Mouse (Mus musculus): ENCODE measurements around the gene Vmn1r126. TPM values are rescaled to one million over a fixed set of nuclear protein-coding genes. Genes with fewer than 3 reads are reported as not detected.
"Not testable (repeated sequence)": the region's sequence is repeated elsewhere in the genome, so short reads cannot be mapped to it uniquely, and the experiment has no call there.

The Vmn1r126 gene
- not detected for total RNA-seq (2021)
- long read RNA-seq, experiment 1: 0 reads
- long read RNA-seq, experiment 2: 0 reads

- not testable (repeated sequence) for DNase-seq
These were observed at the start of gene Vmn1r126 for GRCm38 (mm10) chr7:21301367-21301766. Gene Vmn1r126 (minus strand): TSS chr7:21301467.

GRCm38 (mm10) chr7:21349073-21349472, 47.8 kb upstream of the Vmn1r126 start, which contains the start of gene Vmn1r128:
Gene Vmn1r128 (plus strand): TSS chr7:21349373.
- not testable (repeated sequence) for DNase-seq

GRCm38 (mm10) chr7:21319761-21320160, 18.5 kb upstream of the Vmn1r126 start, which contains the start of gene Vmn1r127:
Gene Vmn1r127 (minus strand): TSS chr7:21319861.
- DNase-seq: not testable (repeated sequence)

- not testable (repeated sequence) for DNase-seq
These were observed 29.4 kb downstream of the Vmn1r126 start, which contains the start of gene Vmn1r125 for GRCm38 (mm10) chr7:21271879-21272278. Gene Vmn1r125 (plus strand): TSS chr7:21272179.

GRCm38 (mm10) chr7:21260517-21260916, 40.8 kb downstream of the Vmn1r126 start, which contains the start of gene Vmn1r124:
Gene Vmn1r124 (minus strand): TSS chr7:21260617.
- not testable (repeated sequence) for DNase-seq

Other genes with a start within 250 kb of the Vmn1r126 start
- not detected for gene Vmn1r120, start 247.7 kb downstream of the Vmn1r126 start, total RNA-seq (2021)
- not detected for gene Vmn1r121, start 203.0 kb downstream of the Vmn1r126 start, total RNA-seq (2021)
- gene Vmn1r122, start 167.3 kb downstream of the Vmn1r126 start, total RNA-seq (2021): not detected
- gene Vmn1r123, start 139.3 kb downstream of the Vmn1r126 start, total RNA-seq (2021): not detected
- gene Gm5157, start 111.0 kb downstream of the Vmn1r126 start, total RNA-seq (2021): not detected
- gene Vmn1r124, start 40.9 kb downstream of the Vmn1r126 start, total RNA-seq (2021): not detected
- not detected for gene Vmn1r125, start 29.3 kb downstream of the Vmn1r126 start, total RNA-seq (2021)
- gene Vmn1r127, start 18.4 kb upstream of the Vmn1r126 start, total RNA-seq (2021): not detected
- not detected for gene Vmn1r128, start 47.9 kb upstream of the Vmn1r126 start, total RNA-seq (2021)
- gene Vmn1r129, start 59.8 kb upstream of the Vmn1r126 start, total RNA-seq (2021): not detected
- gene Gm6882, start 131.3 kb upstream of the Vmn1r126 start, total RNA-seq (2021): not detected
- not detected for gene Vmn1r130, start 210.3 kb upstream of the Vmn1r126 start, total RNA-seq (2021)
- not detected for gene Vmn1r131, start 244.6 kb upstream of the Vmn1r126 start, total RNA-seq (2021)

Data from adrenal gland, postnatal 36 days (tissue).